Mouse (Mus musculus) myocyte (in vitro differentiated cells): ENCODE data around the gene Tprn. TPM values are rescaled to one million over a fixed set of nuclear protein-coding genes. Genes with fewer than 3 reads are reported as not detected.

ENCODE experiments used
- H3K27me3 ChIP-seq: one replicate; pipeline ENCODE4 v1.6.1; 2011; ENCODE audit not compliant: control insufficient read depth, insufficient read depth, insufficient read length
- H3K36me3 ChIP-seq: one replicate; pipeline ENCODE4 v1.6.1; 2011; ENCODE audit not compliant: control insufficient read depth, insufficient read depth
- H3K4me2 ChIP-seq: one replicate; pipeline ENCODE4 v1.6.1; 2011; ENCODE audit warnings: low read depth, control low read depth
- H3K4me3 ChIP-seq: one replicate; pipeline ENCODE4 v1.5.1; 2011; ENCODE audit warnings: mild to moderate bottlenecking, control low read depth, moderate library complexity
- H3K79me2 ChIP-seq: one replicate; pipeline ENCODE4 v1.6.1; 2011; ENCODE audit not compliant: control insufficient read depth, insufficient read depth
- H3ac ChIP-seq: one replicate; pipeline ENCODE4 v1.6.1; 2011; ENCODE audit not compliant: control insufficient read depth, insufficient read length
- CEBPB ChIP-seq: IDR thresholded peaks from 2 replicates; pipeline ENCODE4 v1.6.1; 2011; ENCODE audit warnings: mild to moderate bottlenecking, moderate library complexity; ENCODE audit not compliant: poor library complexity, insufficient read depth, severe bottlenecking
- E2F4 ChIP-seq: IDR thresholded peaks from one replicate; pipeline ENCODE4 v1.6.1; 2011; ENCODE audit warnings: mild to moderate bottlenecking, control low read depth, moderate library complexity; ENCODE audit not compliant: insufficient read depth
- MAX ChIP-seq: IDR thresholded peaks from one replicate; pipeline ENCODE4 v1.6.1; 2011; ENCODE audit warnings: low read depth, mild to moderate bottlenecking, control low read depth
- MYOD1 ChIP-seq, 3 experiments: IDR thresholded peaks; one replicate each; pipeline ENCODE4 v1.6.1; 2011; ENCODE audit warnings: control low read depth in 2 of 3, low read depth in 2 of 3, mild to moderate bottlenecking in 2 of 3, moderate library complexity in 1 of 3; ENCODE audit not compliant: insufficient read length in 2 of 3, control insufficient read depth in 1 of 3
- MYOG ChIP-seq, 3 experiments: IDR thresholded peaks; one replicate each; pipeline ENCODE4 v1.6.1; 2011; ENCODE audit warnings: control low read depth in 2 of 3, low read depth in 2 of 3, mild to moderate bottlenecking in 2 of 3; ENCODE audit not compliant: insufficient read length in 2 of 3, control insufficient read depth in 1 of 3, insufficient read depth in 1 of 3
- POLR2A ChIP-seq: IDR thresholded peaks from one replicate; pipeline ENCODE4 v1.6.1; 2011; ENCODE audit warnings: low read depth, mild to moderate bottlenecking, control low read depth, moderate library complexity; ENCODE audit not compliant: insufficient read length
- POLR2AphosphoS2 ChIP-seq: IDR thresholded peaks from one replicate; pipeline ENCODE4 v1.6.1; 2011; ENCODE audit warnings: low read depth, control low read depth; ENCODE audit not compliant: insufficient read length
- REST ChIP-seq: IDR thresholded peaks from one replicate; pipeline ENCODE4 v1.6.1; 2011; ENCODE audit warnings: mild to moderate bottlenecking, control low read depth, moderate library complexity; ENCODE audit not compliant: insufficient read depth, insufficient read length
- SRF ChIP-seq: IDR thresholded peaks from one replicate; pipeline ENCODE4 v1.6.1; 2011; ENCODE audit warnings: low read depth; ENCODE audit not compliant: control insufficient read depth, insufficient read length
- TCF12 ChIP-seq: IDR thresholded peaks from one replicate; pipeline ENCODE4 v1.6.1; 2011; ENCODE audit warnings: mild to moderate bottlenecking, control low read depth; ENCODE audit not compliant: poor library complexity, insufficient read depth, severe bottlenecking
- TCF3 ChIP-seq: IDR thresholded peaks from one replicate; pipeline ENCODE4 v1.6.1; 2011; ENCODE audit warnings: low read depth, control low read depth; ENCODE audit not compliant: insufficient read length
- USF1 ChIP-seq: IDR thresholded peaks from one replicate; pipeline ENCODE4 v1.6.1; 2011; ENCODE audit warnings: low read depth, mild to moderate bottlenecking, control low read depth, moderate library complexity
- polyA plus RNA-seq: library from polyadenylated mRNA; unstranded; fragments of >200 nt; fragmentation: generic; extraction: Trizol; gene quantifications from one replicate; pipeline ENCODE4 v1.2.1, GENCODE M21; 2012; ENCODE audit warnings: missing spikeins

The Tprn gene
- polyA plus RNA-seq, 1 experiment = 5.5 TPM

DNA sequence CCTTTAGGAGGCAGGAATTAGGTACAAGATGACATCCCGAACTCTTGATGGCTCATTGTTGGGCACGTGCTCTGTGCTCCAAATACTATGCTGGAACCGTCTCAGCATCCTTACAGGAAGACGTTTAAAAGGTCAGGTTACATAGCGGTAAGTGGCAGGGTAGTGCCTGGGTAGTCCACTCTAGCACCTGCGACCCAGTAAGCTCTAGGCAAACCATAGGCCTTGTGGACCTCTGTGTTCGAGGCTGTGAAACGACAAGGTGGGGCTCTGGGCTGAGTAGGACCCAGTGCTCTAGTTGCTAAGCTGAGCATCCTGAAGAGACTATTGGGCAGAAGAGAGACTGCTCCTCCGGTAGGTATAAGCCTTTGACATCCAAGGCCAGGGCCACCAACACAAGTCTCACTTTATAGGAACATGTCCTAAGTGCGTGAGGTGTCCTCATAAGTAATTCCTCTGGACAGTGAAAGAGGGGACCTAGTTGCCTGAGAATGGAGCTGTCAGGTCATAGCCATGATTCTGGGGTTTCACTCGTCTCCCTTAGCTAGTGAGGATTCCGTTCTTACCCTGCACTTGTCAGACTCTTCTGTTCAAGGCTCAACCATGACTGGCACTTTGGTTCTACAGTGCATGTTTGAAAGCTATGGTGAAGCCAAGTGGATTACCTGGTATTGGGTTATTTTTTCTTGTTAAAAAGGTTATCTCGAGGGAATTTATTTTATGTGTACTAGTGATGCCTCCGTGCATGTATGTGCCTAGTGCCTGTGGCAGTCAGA is 43.4 kb downstream of the Tprn start:
- no peaks in the 10 kb centered on the region for H3K36me3 ChIP-seq
- TF ChIP-seq POLR2AphosphoS2 = no peak
- peak overlapping the region; percentile 60 for H3K4me2 ChIP-seq
- peaks cover 51% of the 10 kb centered on the region for H3K27me3 ChIP-seq
- H3K4me3 ChIP-seq = no peak overlapping the region
- no peak overlapping the region for H3ac ChIP-seq
- no peaks in the 10 kb centered on the region for H3K79me2 ChIP-seq

DNA sequence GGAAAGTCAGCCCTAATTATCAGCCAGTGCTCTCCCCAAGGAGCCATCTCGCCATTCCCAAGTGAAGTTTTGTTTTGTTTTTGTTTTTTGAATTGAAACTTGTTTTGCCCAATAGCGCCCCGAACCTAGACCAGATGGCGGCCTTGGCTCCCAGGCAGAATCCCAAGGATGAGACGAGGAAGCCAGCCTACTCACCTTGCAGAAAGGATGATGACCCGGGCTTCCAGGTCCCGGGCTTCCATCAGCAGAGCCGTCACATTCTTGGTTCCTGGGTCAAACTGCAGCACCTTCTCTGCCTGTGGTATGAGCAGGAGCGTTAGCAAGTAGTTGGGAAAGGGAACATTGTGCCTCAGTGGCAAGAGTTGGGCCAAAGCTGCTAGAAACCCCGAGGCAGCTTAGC is 47.8 kb downstream of the Tprn start:
- TF ChIP-seq POLR2A (no peak), MAX (no peak), TCF3 (no peak), SRF (no peak), MYOG (IDR thresholded peaks at IDR 0.05; ENCODE audit: control insufficient read depth in 1 of 3, insufficient read depth in 1 of 3, insufficient read length in 2 of 3, low read depth in 2 of 3) (no peak), E2F4 (no peak), MYOD1 (IDR thresholded peaks at IDR 0.05; ENCODE audit: control insufficient read depth in 1 of 3, insufficient read length in 2 of 3, low read depth in 2 of 3) (no peak), TCF12 (no peak), POLR2AphosphoS2 (no peak), REST (no peak), USF1 (no peak), CEBPB (no peak)
- peaks cover 57% of the 10 kb centered on the region for H3K27me3 ChIP-seq
- H3K79me2 ChIP-seq = no peaks in the 10 kb centered on the region
- H3K36me3 ChIP-seq = no peaks in the 10 kb centered on the region
- H3K4me3 ChIP-seq = no peak overlapping the region
- no peak overlapping the region for H3ac ChIP-seq
- no peak overlapping the region for H3K4me2 ChIP-seq

DNA sequence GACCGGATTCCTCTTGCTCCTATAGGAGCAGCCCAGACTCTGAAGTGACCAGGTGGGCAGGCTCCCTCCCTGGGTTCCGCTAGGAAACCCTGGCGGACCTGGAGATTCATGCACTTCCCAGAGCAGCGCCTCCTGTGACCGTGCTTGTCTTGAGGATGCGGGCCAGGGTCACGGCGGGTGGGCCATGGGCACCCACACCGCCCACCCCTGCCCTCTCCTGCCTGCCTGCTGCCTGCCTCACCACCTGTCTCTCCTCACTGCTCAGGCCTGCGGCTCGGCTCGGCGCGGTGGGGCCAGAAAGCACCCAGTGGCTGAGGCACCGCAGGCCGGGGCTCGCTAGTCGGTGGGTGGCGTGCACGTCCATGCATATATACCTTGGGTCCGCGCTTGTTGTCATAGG is 48.6 kb downstream of the Tprn start:
- TF ChIP-seq POLR2A (no peak), MYOD1 (IDR thresholded peaks at IDR 0.05; ENCODE audit: control insufficient read depth in 1 of 3, insufficient read length in 2 of 3, low read depth in 2 of 3) (peak in 1 of 3 experiments; percentile 37), SRF (no peak)
- peak overlapping the region; percentile 12 for H3K4me2 ChIP-seq
- no peaks in the 10 kb centered on the region for H3K79me2 ChIP-seq
- H3K27me3 ChIP-seq = peaks cover 50% of the 10 kb centered on the region
- no peak overlapping the region for H3ac ChIP-seq
- no peak overlapping the region for H3K4me3 ChIP-seq
- no peaks in the 10 kb centered on the region for H3K36me3 ChIP-seq

DNA sequence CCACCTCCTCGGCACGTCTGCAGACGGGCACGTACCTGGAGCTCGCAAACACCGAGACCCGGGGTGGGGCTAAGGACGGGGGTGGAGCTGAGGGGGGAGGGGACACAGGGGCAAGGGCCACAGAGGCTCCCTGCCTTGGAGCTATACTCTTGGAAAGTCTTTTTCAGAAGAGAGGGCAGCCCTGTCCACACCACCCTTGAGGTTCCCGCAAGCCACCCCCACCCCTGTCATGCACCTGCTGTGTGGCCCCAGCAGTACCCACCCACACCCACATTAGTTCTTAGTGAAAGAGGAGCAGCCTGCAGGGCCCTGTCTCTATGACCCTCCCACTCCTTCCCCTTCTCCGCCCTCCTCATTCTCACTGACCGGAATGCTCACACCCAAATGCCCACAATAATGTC is 49.1 kb downstream of the Tprn start:
- no peaks in the 10 kb centered on the region for H3K79me2 ChIP-seq
- peaks cover 54% of the 10 kb centered on the region for H3K27me3 ChIP-seq
- peak overlapping the region; percentile 12 for H3K4me2 ChIP-seq
- no peak overlapping the region for H3K4me3 ChIP-seq
- no peaks in the 10 kb centered on the region for H3K36me3 ChIP-seq
- no peak for TF ChIP-seq REST
- peak in 1 of 3 experiments; percentile 62 for TF ChIP-seq MYOG (IDR thresholded peaks at IDR 0.05; ENCODE audit: control insufficient read depth in 1 of 3, insufficient read depth in 1 of 3, insufficient read length in 2 of 3, low read depth in 2 of 3)
- TF ChIP-seq USF1 = no peak
- no peak for TF ChIP-seq POLR2A
- peak in 1 of 3 experiments; percentile 69 for TF ChIP-seq MYOD1 (IDR thresholded peaks at IDR 0.05; ENCODE audit: control insufficient read depth in 1 of 3, insufficient read length in 2 of 3, low read depth in 2 of 3)
- no peak overlapping the region for H3ac ChIP-seq

DNA sequence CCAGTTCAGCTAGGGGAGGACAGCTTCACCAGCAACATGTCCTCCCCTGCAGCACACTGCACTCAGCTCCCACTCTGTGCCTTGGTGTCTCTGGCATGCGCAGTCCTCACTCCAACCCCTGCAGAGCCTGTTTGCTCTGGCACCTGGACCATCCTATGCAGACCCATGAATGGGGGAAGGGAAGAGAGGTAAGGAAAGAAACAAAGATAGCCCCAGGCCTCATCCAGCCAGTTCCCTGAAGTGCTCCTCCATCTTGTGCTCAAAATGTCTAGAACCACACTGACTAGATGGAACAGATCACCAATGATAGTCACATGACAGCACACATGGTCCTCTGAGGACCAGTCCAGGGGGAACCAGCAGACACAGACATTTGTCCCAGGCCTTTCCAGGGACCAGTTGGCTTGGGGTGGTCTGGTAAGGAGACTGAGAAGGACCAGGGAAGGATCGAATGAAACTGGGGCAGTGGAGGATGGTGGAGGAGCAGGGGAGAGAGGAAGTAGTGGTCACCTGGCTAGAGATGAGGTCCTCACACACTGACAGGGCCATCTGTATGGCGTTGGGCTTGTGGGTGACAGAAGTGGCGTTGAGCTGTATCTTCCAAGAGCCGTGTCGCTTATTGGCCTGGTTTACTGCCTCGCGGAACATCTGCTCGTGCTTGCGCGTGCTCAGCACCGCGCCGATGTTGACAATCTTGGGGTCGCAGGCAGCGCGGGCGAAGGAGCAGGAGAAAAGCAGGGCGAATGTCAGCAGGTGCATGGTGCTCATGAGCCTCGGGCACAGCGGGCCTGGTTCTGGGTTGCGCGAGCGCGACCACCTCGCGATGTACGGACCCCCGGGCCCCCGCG is 55.9 kb downstream of the Tprn start:
- no peak for TF ChIP-seq POLR2AphosphoS2
- TF ChIP-seq MYOG (IDR thresholded peaks at IDR 0.05; ENCODE audit: control insufficient read depth in 1 of 3, insufficient read depth in 1 of 3, insufficient read length in 2 of 3, low read depth in 2 of 3) = no peak
- TF ChIP-seq REST = no peak
- TF ChIP-seq TCF3 = no peak
- TF ChIP-seq SRF = no peak
- TF ChIP-seq E2F4 = no peak
- no peak for TF ChIP-seq POLR2A
- TF ChIP-seq MYOD1 (IDR thresholded peaks at IDR 0.05; ENCODE audit: control insufficient read depth in 1 of 3, insufficient read length in 2 of 3, low read depth in 2 of 3) = no peak
- TF ChIP-seq TCF12 = no peak
- no peak for TF ChIP-seq USF1
- no peak for TF ChIP-seq MAX
- TF ChIP-seq CEBPB = no peak
- no peak overlapping the region for H3K4me3 ChIP-seq

More for the DNA sequence above, 55.9 kb downstream of the Tprn start:
- Histone ChIP-seq H3K4me2 (no peak overlapping the region), H3K79me2 (no peaks in the 10 kb centered on the region), H3ac (no peak overlapping the region), H3K36me3 (no peaks in the 10 kb centered on the region), H3K27me3 (peaks cover 43% of the 10 kb centered on the region)
